9 mouse cellular contexts compared by ENCODE assay signal in genomic region chr7:82715912-82716601, GRCm38 (mm10).
DNase-seq lines count a peak whose midpoint lies in the region; ATAC-seq and TF ChIP-seq lines count a peak whose summit lies in the region.
"Had no signal": no experiment of that assay in that cellular context is flagged by ENCODE, and none has a peak within 500 bp of the region (broad histone marks: within the 10 kb centered on the region; RNA-seq: fewer than 3 reads in every experiment).

No protein-coding gene starts in this region.

- peaks cover 24% of the 10 kb centered on the region for H3K4me1 ChIP-seq in midbrain, embryonic 10.5 days
- H3K4me1 ChIP-seq in cerebellum, adult 2 months (ENCODE audit: control insufficient read depth, insufficient read depth, low read length), result 0 out of 2 replicates have a peak, but pooled peaks cover 3% of the 10 kb centered on the region

- CTCF ChIA-PET in Patski (lab: Charles Lee), result interaction anchor here (1.0 to 2.2 kb wide), 3 partner anchors 10 to 834 kb away, joined by 3 to 9 read pairs (median 5); no protein-coding TSS in a partner anchor

- no peaks in the 10 kb centered on the region for H3K27me3 ChIP-seq in Patski
- no peaks in the 10 kb centered on the region for H3K27me3 ChIP-seq in midbrain, embryonic 10.5 days (ENCODE audit: low read depth, poor library complexity, severe bottlenecking)
- no peaks in the 10 kb centered on the region for H3K27me3 ChIP-seq in cerebellum, adult 2 months (ENCODE audit: control insufficient read depth, insufficient read depth, low read length)

- H3K36me3 ChIP-seq in midbrain, embryonic 10.5 days, result no peaks in the 10 kb centered on the region

- POLR2A ChIA-PET in Patski (lab: Charles Lee), result interaction anchor here (0.6 to 1.1 kb wide), 2 partner anchors 151 to 828 kb away, joined by 3 read pairs; partner anchors contain the start of gene Mex3b

- H3K4me3 ChIP-seq in midbrain, embryonic 10.5 days, result no peak overlapping the region
- H3K4me3 ChIP-seq in cerebellum, adult 2 months (replicated peaks; ENCODE audit: insufficient read depth, low read depth, low read length), result no peak overlapping the region

- TF ChIP-seq POLR2A in cerebellum, adult 2 months (IDR thresholded peaks at IDR 0.05; ENCODE audit: borderline replicate concordance, insufficient read depth, low read length), result no peak

- 64% methylated on average over 8 of the region's 8 CpGs for WGBS in midbrain, embryonic 10.5 days
- 54% methylated on average over 8 of the region's 8 CpGs for WGBS in cerebellum, adult 2 months

- in situ Hi-C loops in Patski (cut with MboI; ENCODE audit: low pct_unique_long_range_greater_than_20kb), result loop anchor here (10.0 to 25.0 kb wide), 2 partner anchors 496 to 769 kb away; no protein-coding TSS in a partner anchor

- peak overlapping the region; percentile 71 for H3K27ac ChIP-seq in midbrain, embryonic 10.5 days (replicated peaks)
- H3K27ac ChIP-seq in cerebellum, adult 2 months (ENCODE audit: insufficient read depth, low read length), result no peak overlapping the region

- peak; percentile 49 for DNase-seq in Patski (ENCODE audit: low read depth, low spot score)
- DNase-seq in embryo, embryonic 11 days, result peak; percentile 64
- peak; percentile 84 for DNase-seq in forelimb bud, embryonic 11.5 days (ENCODE audit: low read depth, low spot score)
- DNase-seq in midbrain, embryonic 10.5 days (ENCODE audit: low spot score), result no peak
- no peak for DNase-seq in adrenal gland, adult 2 months
- no peak for DNase-seq in cerebellum, adult 2 months
- no peak for DNase-seq in frontal cortex, postnatal 25 days (ENCODE audit: low spot score in 2 of 2)

- TF ChIP-seq CTCF in Patski (IDR thresholded peaks at IDR 0.05), result no peak
- no peak for TF ChIP-seq CTCF in cerebellum, adult 2 months (IDR thresholded peaks at IDR 0.05; ENCODE audit: borderline replicate concordance, insufficient read depth, low read depth, low read length)

- H3K9me3 ChIP-seq in midbrain, embryonic 10.5 days (replicated peaks), result no peaks in the 10 kb centered on the region
- H3K9me3 ChIP-seq: G1E had no signal

- peak; percentile 76 for ATAC-seq in Patski
- no peak for ATAC-seq in cerebellum, adult (ENCODE audit: insufficient number of reproducible peaks, low FRiP score, low TSS enrichment)

Comparison
In these comparisons a context has a peak if more than half of its experiments do, and no peak if none do; other contexts are left out.
1. DNase-seq: peak in Patski (single experiment), embryo, embryonic 11 days (single experiment) and forelimb bud, embryonic 11.5 days (single experiment); none in midbrain, embryonic 10.5 days (single experiment), adrenal gland, adult 2 months (single experiment), cerebellum, adult 2 months (0 of 2) and frontal cortex, postnatal 25 days (0 of 2).